Mouse (Mus musculus) gastrocnemius, postnatal 14 days (tissue): Measurements from ENCODE around the gene Zfp746. TPM values are rescaled to one million over a fixed set of nuclear protein-coding genes. Genes with fewer than 3 reads are reported as not detected.
A peak's percentile ranks its signal among the peaks of the same experiment; 100 is the strongest.
"Not testable (repeated sequence)": the region's sequence is repeated elsewhere in the genome, so short reads cannot be mapped to it uniquely, and the experiment has no call there.

Experiments used
- DNase-seq: peaks from one replicate; pipeline ENCODE4 v3.0.0; 2021; ENCODE audit warnings: mixed read lengths
- intact Hi-C: fragments of 180-260 bp; cut with DNase I; formaldehyde crosslinking; loops from one replicate; pipeline ENCODE4 v1.15.1; 2025; ENCODE audit warnings: low total_unique reads
- long read RNA-seq, 2 experiments: library from polyadenylated mRNA; stranded (forward); transcript quantifications; one replicate each; pipeline ENCODE4 v2.0.0; 2021
- total RNA-seq, 2 experiments: library from RNA; stranded (reverse); gene quantifications; 2 replicates each; pipeline ENCODE4 v1.2.3; 2021

Zfp746 gene
- total RNA-seq, result 10 to 100 TPM; 10.3 to 10.6 TPM
- long read RNA-seq, experiment 1, transcript Zfp746-203 (7 exons, 3,648 nt), result major isoform, 6 of 16 reads
- long read RNA-seq, experiment 1, partial matches to known transcripts, result 0 of 16 reads
- long read RNA-seq, experiment 1, other reads (novel, unspliced or antisense), result 6 of 16 reads
- long read RNA-seq, experiment 2, transcript Zfp746-201 (7 exons, 3,651 nt), result major isoform, 8 of 29 reads
- long read RNA-seq, experiment 2, transcript Zfp746-203 (7 exons, 3,648 nt), result minor isoform, 5 of 29 reads
- long read RNA-seq, experiment 2, partial matches to known transcripts, result 0 of 29 reads
- long read RNA-seq, experiment 2, other reads (novel, unspliced or antisense), result 16 of 29 reads

- intact Hi-C loops, result no loop called here
- DNase-seq, result peak; percentile 93
Observed at GRCm38 (mm10) chr6:48086471-48086878, at the start of gene Zfp746. Gene Zfp746 (minus strand): TSS chr6:48086593.

GRCm38 (mm10) chr6:48121092-48121491 lies 34.7 kb upstream of the Zfp746 start:
- intact Hi-C loops, DNase-seq: not testable (repeated sequence)

GRCm38 (mm10) chr6:48116036-48116435 lies 29.6 kb upstream of the Zfp746 start:
- intact Hi-C loops, result no loop called here
- peak; percentile 10 for DNase-seq

GRCm38 (mm10) chr6:48086957-48087715 lies 743 bp upstream of the Zfp746 start:
- intact Hi-C loops, result no loop called here
- DNase-seq, result no peak

- intact Hi-C loops, result no loop called here
- DNase-seq, result peak; percentile 68
Observed at GRCm38 (mm10) chr6:48085521-48086404, 630 bp downstream of the Zfp746 start.

- DNase-seq, result no peak
- intact Hi-C loops, result no loop called here
Observed at GRCm38 (mm10) chr6:48083733-48084191, 2.6 kb downstream of the Zfp746 start.

GRCm38 (mm10) chr6:48081952-48082351 lies 4.4 kb downstream of the Zfp746 start:
- intact Hi-C loops, result no loop called here
- no peak for DNase-seq

GRCm38 (mm10) chr6:48081021-48081420 lies 5.4 kb downstream of the Zfp746 start:
- no peak for DNase-seq
- intact Hi-C loops, result no loop called here

GRCm38 (mm10) chr6:48073316-48073715 lies 13.1 kb downstream of the Zfp746 start:
- intact Hi-C loops, result no loop called here

GRCm38 (mm10) chr6:48067492-48067891 lies 18.9 kb downstream of the Zfp746 start:
- intact Hi-C loops, result no loop called here
- DNase-seq, result no peak

More at GRCm38 (mm10) chr6:48073316-48073715, 13.1 kb downstream of the Zfp746 start:
- no peak for DNase-seq

- intact Hi-C loops, result no loop called here
- DNase-seq, result no peak
Observed at GRCm38 (mm10) chr6:48065587-48066075, 20.8 kb downstream of the Zfp746 start.

GRCm38 (mm10) chr6:48064451-48064850 lies 21.9 kb downstream of the Zfp746 start:
- intact Hi-C loops, result no loop called here

GRCm38 (mm10) chr6:48063940-48064339 lies 22.5 kb downstream of the Zfp746 start:
- DNase-seq, result no peak
- intact Hi-C loops, result no loop called here

More at GRCm38 (mm10) chr6:48064451-48064850, 21.9 kb downstream of the Zfp746 start:
- no peak for DNase-seq

- DNase-seq, result no peak
- intact Hi-C loops, result no loop called here
Observed at GRCm38 (mm10) chr6:48060895-48061294, 25.5 kb downstream of the Zfp746 start.

- intact Hi-C loops, result no loop called here
- no peak for DNase-seq
Observed at GRCm38 (mm10) chr6:48060421-48060820, 26.0 kb downstream of the Zfp746 start.

- intact Hi-C loops, result no loop called here
- DNase-seq, result no peak
Observed at GRCm38 (mm10) chr6:48052136-48052535, 34.3 kb downstream of the Zfp746 start.

- intact Hi-C loops, result no loop called here
- no peak for DNase-seq
Observed at GRCm38 (mm10) chr6:48051666-48052065, 34.7 kb downstream of the Zfp746 start.

- no peak for DNase-seq
- intact Hi-C loops, result no loop called here
Observed at GRCm38 (mm10) chr6:48049273-48050065, 36.9 kb downstream of the Zfp746 start.
